Mouse (Mus musculus) bone marrow macrophage, adult 2 months (primary cell): ENCODE data around the gene Iqck.

Experiments used
- CTCF ChIP-seq: IDR thresholded peaks from 2 replicates; pipeline ENCODE4 v1.5.1; 2012; ENCODE audit warnings: low read depth, mild to moderate bottlenecking, low read length, moderate library complexity
- POLR2A ChIP-seq: IDR thresholded peaks from 2 replicates; pipeline ENCODE4 v1.6.1; 2012; ENCODE audit warnings: mild to moderate bottlenecking, low read depth, low read length, borderline replicate concordance

DNA sequence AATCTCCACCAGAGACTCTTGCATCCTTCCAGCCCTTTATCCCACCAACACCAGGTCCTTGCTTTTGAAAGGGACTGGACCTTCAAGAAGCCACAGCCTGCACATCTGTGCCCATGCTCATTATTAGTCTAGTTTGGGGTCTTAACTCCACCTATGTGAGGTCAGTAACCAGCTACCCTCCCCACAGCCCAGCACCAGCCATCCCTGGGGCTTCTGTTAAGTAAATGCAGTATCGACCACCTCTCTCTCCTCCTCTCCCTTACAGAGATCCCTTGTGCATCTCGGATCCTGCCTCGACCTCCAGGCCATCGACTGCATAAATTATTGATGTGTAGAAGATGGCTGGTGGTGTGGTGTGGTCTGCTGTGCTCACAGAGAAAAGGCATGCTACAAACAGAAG is 130.8 kb downstream of the Iqck start:
- TF ChIP-seq POLR2A: no peak
- no peak for TF ChIP-seq CTCF
